Mouse (Mus musculus) ES-E14 (cell line): ENCODE measurements around the gene Coq4.

ENCODE experiments used
- CHD2 ChIP-seq: IDR thresholded peaks from 2 replicates; pipeline ENCODE4 v1.6.1; 2014; ENCODE audit warnings: mild to moderate bottlenecking, low read depth, low read length, inconsistent platforms
- HCFC1 ChIP-seq: IDR thresholded peaks from 2 replicates; pipeline ENCODE4 v1.6.1; 2012; ENCODE audit warnings: low read length, inconsistent platforms, borderline replicate concordance; ENCODE audit not compliant: insufficient read depth
- ZNF384 ChIP-seq: IDR thresholded peaks from 2 replicates; pipeline ENCODE4 v1.6.1; 2012; ENCODE audit warnings: low read depth, low read length, inconsistent platforms

- TF ChIP-seq ZNF384 (no peak), CHD2 (no peak), HCFC1 (no peak)
These were observed 58.3 kb downstream of the Coq4 start for GRCm38 (mm10) chr2:29845636-29846035.
